Mouse (Mus musculus): ENCODE measurements around the gene Lipe.

The Lipe gene

GRCm38 (mm10) chr7:25384818-25385217, 13.7 kb downstream of the Lipe start:
- no peak for DNase-seq

GRCm38 (mm10) chr7:25384318-25384717, 14.2 kb downstream of the Lipe start:
- DNase-seq: peak in 1 of 2 experiments; percentile 5

- DNase-seq: peak in 1 of 2 experiments; percentile 21
Measured at GRCm38 (mm10) chr7:25383891-25384290, 14.6 kb downstream of the Lipe start.

- DNase-seq: peak in 1 of 2 experiments; percentile 15
Measured at GRCm38 (mm10) chr7:25383385-25383784, 15.1 kb downstream of the Lipe start.

- no peak for DNase-seq
Measured at GRCm38 (mm10) chr7:25382541-25382940, 16.0 kb downstream of the Lipe start.

GRCm38 (mm10) chr7:25381284-25381680, 17.2 kb downstream of the Lipe start:
- no peak for DNase-seq

GRCm38 (mm10) chr7:25380392-25381283, 17.9 kb downstream of the Lipe start:
- DNase-seq: no peak

GRCm38 (mm10) chr7:25379551-25380351, 18.8 kb downstream of the Lipe start:
- peak; percentile 57 to 59 for DNase-seq

- no peak for DNase-seq
Measured at GRCm38 (mm10) chr7:25378181-25379100, 20.1 kb downstream of the Lipe start.

GRCm38 (mm10) chr7:25377100-25377700, 21.3 kb downstream of the Lipe start:
- DNase-seq: no peak

GRCm38 (mm10) chr7:25376556-25376955, 22.0 kb downstream of the Lipe start:
- DNase-seq: peak; percentile 94 to 95

- no peak for DNase-seq
Measured at GRCm38 (mm10) chr7:25372441-25372840, 26.1 kb downstream of the Lipe start.

GRCm38 (mm10) chr7:25369058-25369749, 29.3 kb downstream of the Lipe start, which contains the start of gene Cnfn:
Cnfn (minus strand) TSS chr7:25369724.
- peak; percentile 58 to 63 for DNase-seq

- peak; percentile 63 to 64 for DNase-seq
Measured at GRCm38 (mm10) chr7:25368333-25368732, 30.2 kb downstream of the Lipe start.

GRCm38 (mm10) chr7:25367632-25368293, 30.7 kb downstream of the Lipe start:
- DNase-seq: peak; percentile 53 to 57

GRCm38 (mm10) chr7:25365937-25366625, 32.4 kb downstream of the Lipe start:
- no peak for DNase-seq

- DNase-seq: no peak
Measured at GRCm38 (mm10) chr7:25363632-25364031, 34.9 kb downstream of the Lipe start.

GRCm38 (mm10) chr7:25363151-25363550, 35.4 kb downstream of the Lipe start:
- peak; percentile 82 to 85 for DNase-seq

- DNase-seq: no peak
Measured at GRCm38 (mm10) chr7:25358721-25359206, 39.7 kb downstream of the Lipe start.

- DNase-seq: no peak
Measured at GRCm38 (mm10) chr7:25348861-25349260, 49.6 kb downstream of the Lipe start.

Measured in cerebellum, adult 18-20 months (tissue).